Mouse (Mus musculus): ENCODE measurements around the gene Mrpl45. TPM values are rescaled to one million over a fixed set of nuclear protein-coding genes. Genes with fewer than 3 reads are reported as not detected.

The Mrpl45 gene
- polyA plus RNA-seq, 1 experiment from 2014 or later = 40.5 TPM

- no peaks in the 10 kb centered on the region for H3K27me3 ChIP-seq (replicated peaks; ENCODE audit: control insufficient read depth, insufficient read depth, low read length)
- 84% methylated on average over 6 of the region's 6 CpGs for WGBS
- H3K9ac ChIP-seq (ENCODE audit: low read depth, low read length) = no peak overlapping the region
- H3K36me3 ChIP-seq (ENCODE audit: control insufficient read depth, insufficient read depth) = peaks cover 21% of the 10 kb centered on the region
- no peak for TF ChIP-seq CTCF (IDR thresholded peaks at IDR 0.05; ENCODE audit: low read depth)
- H3K9me3 ChIP-seq (ENCODE audit: control insufficient read depth) = no peaks in the 10 kb centered on the region
- no peak for ATAC-seq
- H3K4me2 ChIP-seq (replicated peaks; ENCODE audit: low read depth) = no peak overlapping the region
- no peaks in the 10 kb centered on the region for H3K4me1 ChIP-seq (replicated peaks; ENCODE audit: control insufficient read depth, insufficient read depth, low read length)
- no peak overlapping the region for H3K4me3 ChIP-seq (ENCODE audit: low read depth, low read length)
- H3K27ac ChIP-seq (ENCODE audit: low read depth, low read length) = no peak overlapping the region
These were observed 56.8 kb downstream of the Mrpl45 start for GRCm38 (mm10) chr11:97372159-97372864.

GRCm38 (mm10) chr11:97373402-97373801, 57.9 kb downstream of the Mrpl45 start:
- no peak for TF ChIP-seq CTCF (IDR thresholded peaks at IDR 0.05; ENCODE audit: low read depth)
- ATAC-seq = no peak
- Histone ChIP-seq H3K27ac (ENCODE audit: low read depth, low read length) (no peak overlapping the region), H3K4me2 (replicated peaks; ENCODE audit: low read depth) (no peak overlapping the region), H3K36me3 (ENCODE audit: control insufficient read depth, insufficient read depth) (peaks cover 32% of the 10 kb centered on the region), H3K4me3 (ENCODE audit: low read depth, low read length) (no peak overlapping the region), H3K9me3 (ENCODE audit: control insufficient read depth) (no peaks in the 10 kb centered on the region), H3K27me3 (replicated peaks; ENCODE audit: control insufficient read depth, insufficient read depth, low read length) (no peaks in the 10 kb centered on the region), H3K4me1 (replicated peaks; ENCODE audit: control insufficient read depth, insufficient read depth, low read length) (no peaks in the 10 kb centered on the region), H3K9ac (ENCODE audit: low read depth, low read length) (no peak overlapping the region)
- WGBS = 94% methylated on average over 2 of the region's 2 CpGs

Other genes starting within 250 kb of the Mrpl45 start
- 0.09 and 0.13 TPM in 2 replicates for gene Tbx21, start 200.4 kb upstream of the Mrpl45 start, polyA plus RNA-seq (2015; fragmentation: Nextera tagmentation; extraction: Ambion mirVana)
- gene Tbkbp1, start 164.2 kb upstream of the Mrpl45 start, polyA plus RNA-seq (2015; fragmentation: Nextera tagmentation; extraction: Ambion mirVana) = 1.7 and 2.4 TPM in 2 replicates
- 17.5 and 18.1 TPM in 2 replicates for gene Kpnb1, start 127.8 kb upstream of the Mrpl45 start, polyA plus RNA-seq (2015; fragmentation: Nextera tagmentation; extraction: Ambion mirVana)
- gene Npepps, start 35.1 kb upstream of the Mrpl45 start, polyA plus RNA-seq (2015; fragmentation: Nextera tagmentation; extraction: Ambion mirVana) = 41.9 and 54.7 TPM in 2 replicates
- 0.07 and 0.20 TPM in 2 replicates for gene Gpr179, start 36.4 kb downstream of the Mrpl45 start, polyA plus RNA-seq (2015; fragmentation: Nextera tagmentation; extraction: Ambion mirVana)
- gene Socs7, start 46.8 kb downstream of the Mrpl45 start, polyA plus RNA-seq (2015; fragmentation: Nextera tagmentation; extraction: Ambion mirVana) = 2.4 and 2.5 TPM in 2 replicates
- gene Arhgap23, start 99.8 kb downstream of the Mrpl45 start, polyA plus RNA-seq (2015; fragmentation: Nextera tagmentation; extraction: Ambion mirVana) = 3.5 and 4.6 TPM in 2 replicates
- gene 4933428G20Rik, start 184.6 kb downstream of the Mrpl45 start, polyA plus RNA-seq (2015; fragmentation: Nextera tagmentation; extraction: Ambion mirVana) = 0.10 and 0.21 TPM in 2 replicates